Mouse (Mus musculus): Measurements from ENCODE around the gene Aspscr1.
"Not testable (repeated sequence)": the region's sequence is repeated elsewhere in the genome, so short reads cannot be mapped to it uniquely, and the experiment has no call there.

The Aspscr1 gene

GRCm38 (mm10) chr11:120713580-120714518, 41.1 kb downstream of the Aspscr1 start, which contains the start of the genes Cenpx and Lrrc45:
Gene Cenpx (minus strand): TSS chr11:120713738.
Gene Lrrc45 (plus strand): TSS chr11:120713925.
- DNase-seq (ENCODE audit: low spot score in 2 of 2) = peak; percentile 97 to 99

DNA sequence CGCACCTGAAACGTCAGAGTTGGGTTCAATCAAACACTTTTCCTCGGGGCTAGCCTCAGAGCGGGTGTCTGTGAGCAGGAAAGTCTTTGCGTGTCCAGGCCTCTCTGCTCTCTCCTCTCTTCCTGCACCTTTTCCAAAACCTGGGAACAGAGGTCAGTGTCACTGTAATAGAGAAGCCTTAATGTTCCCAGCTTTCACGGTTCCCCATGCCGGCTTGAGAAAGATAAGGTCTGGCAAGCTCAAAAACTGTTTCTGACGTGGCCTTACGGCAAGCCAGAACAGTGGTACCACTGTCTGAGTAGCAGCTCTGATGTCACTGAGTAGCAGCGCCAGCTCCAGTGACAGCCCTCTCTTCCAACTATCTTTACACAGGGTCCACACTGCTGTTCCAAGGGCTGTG, 41.8 kb downstream of the Aspscr1 start:
- no peak for DNase-seq (ENCODE audit: low spot score in 2 of 2)

GRCm38 (mm10) chr11:120715131-120715530, 42.4 kb downstream of the Aspscr1 start:
- no peak for DNase-seq (ENCODE audit: low spot score in 2 of 2)

DNA sequence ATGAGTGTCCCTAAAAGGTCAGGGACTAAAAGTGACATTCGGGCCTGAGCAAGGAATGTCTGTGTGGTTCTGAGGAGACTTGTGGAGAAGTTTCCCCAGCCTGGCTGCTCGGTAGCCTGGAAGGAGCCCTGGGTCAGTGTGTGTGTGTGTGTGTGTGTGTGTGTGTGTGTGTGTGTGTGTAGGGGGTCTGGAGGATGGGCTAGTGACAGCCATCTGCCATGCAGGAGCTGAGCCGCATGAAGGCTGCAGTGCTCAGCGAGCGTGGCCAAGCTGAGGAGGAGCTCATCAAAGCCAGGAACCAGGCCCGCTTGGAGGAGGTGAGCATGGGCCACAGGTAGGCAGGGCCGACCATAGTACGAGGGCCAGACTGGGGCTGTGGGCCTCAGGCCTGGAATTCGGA, 46.5 kb downstream of the Aspscr1 start:
- DNase-seq (ENCODE audit: low spot score in 2 of 2) = no peak

DNA sequence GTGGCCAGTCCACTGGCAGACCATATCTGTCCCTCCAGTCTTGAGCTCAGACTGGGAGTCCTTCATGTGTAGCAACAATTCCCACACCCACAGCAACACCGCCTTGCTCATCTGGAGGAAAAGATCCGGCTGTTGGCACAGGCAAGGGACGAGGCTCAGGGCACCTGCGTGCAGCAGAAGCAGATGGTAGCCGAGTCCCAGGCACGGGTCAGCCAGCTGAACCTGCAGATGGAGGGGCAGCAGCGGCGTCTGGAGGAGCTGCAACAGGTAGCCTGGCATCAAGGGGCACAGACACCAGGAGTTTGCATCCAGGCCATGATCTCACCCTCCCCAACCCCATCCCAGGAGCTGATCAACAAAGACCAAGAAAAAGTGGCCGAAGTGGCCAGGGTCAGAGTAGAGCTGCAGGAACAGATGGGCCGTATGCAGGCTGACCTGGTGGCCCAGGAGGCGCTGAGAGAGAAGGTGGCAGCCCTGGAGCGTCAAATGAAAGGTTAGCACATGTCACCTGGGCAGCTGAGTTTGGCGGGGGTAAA, 47.1 kb downstream of the Aspscr1 start:
- no peak for DNase-seq (ENCODE audit: low spot score in 2 of 2)

DNA sequence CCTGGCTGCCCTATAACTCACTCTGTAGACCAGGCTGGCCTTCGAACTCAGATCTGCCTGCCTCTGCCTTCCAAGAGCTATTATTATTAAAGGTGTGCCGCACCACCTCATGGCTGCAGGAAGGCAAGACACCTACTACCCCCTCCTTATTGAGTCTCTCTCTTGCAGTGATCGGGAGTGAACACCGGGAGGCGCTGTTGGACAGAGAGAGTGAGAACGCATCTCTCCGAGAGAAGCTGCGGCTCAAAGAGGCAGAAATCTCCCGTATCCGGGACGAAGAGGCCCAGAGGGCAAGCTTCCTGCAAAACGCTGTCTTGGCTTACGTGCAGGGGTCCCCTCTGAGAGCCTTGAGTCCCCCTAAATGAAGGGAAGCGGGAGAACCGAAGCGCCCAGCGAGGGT, 47.7 kb downstream of the Aspscr1 start:
- DNase-seq (ENCODE audit: low spot score in 2 of 2) = peak; percentile 44 to 74

DNA sequence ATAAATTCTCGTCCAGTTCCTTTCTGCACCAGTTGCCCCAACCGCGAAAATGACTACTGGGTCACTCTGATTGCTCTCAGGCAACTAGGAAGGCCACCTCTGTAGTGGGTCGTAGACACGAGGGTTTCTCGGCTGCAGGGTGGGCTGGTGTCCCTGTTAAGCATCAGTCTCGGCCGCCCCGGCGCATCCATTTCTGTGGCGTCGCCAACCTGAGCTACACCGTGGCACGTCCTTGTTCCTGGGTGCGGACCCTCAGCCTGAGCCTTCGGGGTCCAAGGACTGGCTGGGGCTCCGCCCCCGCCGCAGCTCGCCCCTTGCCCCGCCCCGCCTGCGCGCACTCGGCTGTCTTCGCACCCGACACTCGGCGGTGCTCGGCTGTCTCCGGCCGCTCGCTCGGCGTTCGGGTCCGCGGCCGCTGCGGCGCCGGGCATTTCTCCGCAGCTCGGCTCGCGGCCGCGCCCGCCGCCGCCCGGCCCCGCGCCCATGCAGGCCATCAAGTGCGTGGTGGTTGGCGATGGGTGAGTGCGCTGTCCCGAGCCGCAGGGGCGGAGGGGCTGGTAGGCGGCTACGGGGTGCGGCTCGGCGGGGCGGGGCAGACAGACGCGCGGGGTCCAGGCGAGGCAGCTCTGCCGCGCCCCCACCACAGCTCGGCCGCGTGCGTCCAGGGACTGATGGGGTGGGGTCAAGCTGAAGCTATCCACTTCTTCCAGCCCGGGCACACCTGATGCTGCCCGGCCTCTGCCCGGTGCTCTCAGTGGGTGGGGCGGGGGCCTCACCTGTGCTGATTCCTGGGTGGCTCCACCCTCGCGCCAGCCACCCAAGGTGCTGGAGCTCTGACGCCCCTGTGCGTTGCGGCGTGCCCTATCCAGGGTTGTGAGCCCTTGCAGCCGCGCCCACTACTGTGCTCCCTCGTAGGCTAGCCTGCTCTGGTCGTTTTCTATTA, 48.6 kb downstream of the Aspscr1 start, which contains the start of gene Rac3:
Rac3 (plus strand) TSS at position 347 of the 943 bp plus-strand sequence.
- peak in 1 of 2 experiments; percentile 34 for DNase-seq (ENCODE audit: low spot score in 2 of 2)

GRCm38 (mm10) chr11:120722067-120722630, 49.4 kb downstream of the Aspscr1 start:
- no peak for DNase-seq (ENCODE audit: low spot score in 2 of 2)

- DNase-seq (ENCODE audit: low spot score in 2 of 2) = no peak
Observed at GRCm38 (mm10) chr11:120722761-120723382, 50.1 kb downstream of the Aspscr1 start.

GRCm38 (mm10) chr11:120723509-120723908, 50.7 kb downstream of the Aspscr1 start:
- DNase-seq (ENCODE audit: low spot score in 2 of 2) = no peak

DNA sequence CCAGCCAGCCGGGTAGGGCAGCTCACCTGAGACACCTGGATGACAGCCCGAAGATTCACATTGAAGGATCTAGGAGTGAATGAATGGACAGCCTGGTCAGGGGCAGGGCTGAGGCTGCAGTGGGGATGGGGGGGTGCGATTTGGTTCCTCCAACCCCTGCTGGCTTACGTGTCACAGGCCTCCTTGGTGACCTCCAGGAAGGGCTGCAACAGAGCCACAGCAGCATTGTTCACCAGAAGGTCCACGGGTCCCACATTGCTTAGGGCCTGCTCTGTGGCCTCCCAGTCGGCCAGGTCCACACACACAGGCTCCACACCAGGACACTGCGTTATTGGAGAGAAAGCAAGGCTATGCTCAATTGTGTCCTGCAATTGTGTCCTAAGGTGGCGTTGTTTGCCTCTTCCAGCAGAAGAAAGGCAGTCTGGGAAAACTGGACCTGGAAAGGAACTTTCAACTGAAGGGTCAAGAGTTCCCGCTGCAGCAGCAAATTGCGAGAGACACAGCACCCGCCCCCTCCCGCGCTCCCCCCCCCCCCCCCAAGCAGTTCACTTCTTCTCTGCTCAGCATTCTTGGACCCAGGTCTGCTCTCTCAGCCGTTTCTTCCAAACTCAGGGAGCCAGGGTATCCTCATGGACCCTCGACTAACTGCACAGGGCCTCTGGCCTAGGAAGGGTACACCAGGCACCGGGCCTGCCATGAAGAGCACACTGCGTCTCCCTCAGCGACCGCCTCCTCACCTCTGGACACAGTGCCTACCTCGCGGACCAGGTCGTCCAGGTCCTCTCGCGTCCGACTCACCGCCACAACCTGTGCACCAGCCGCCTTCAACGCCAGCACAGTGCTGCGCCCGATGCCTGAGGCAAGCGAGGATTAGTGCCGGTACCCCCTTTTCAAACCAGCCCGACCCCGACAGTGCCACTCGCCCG, 53.7 kb downstream of the Aspscr1 start:
- DNase-seq (ENCODE audit: low spot score in 2 of 2) = no peak

GRCm38 (mm10) chr11:120727169-120727527, 54.4 kb downstream of the Aspscr1 start, which contains the start of gene Dcxr:
Gene Dcxr (minus strand): TSS chr11:120727281.
- peak; percentile 53 to 58 for DNase-seq (ENCODE audit: low spot score in 2 of 2)

GRCm38 (mm10) chr11:120727564-120727963, 54.8 kb downstream of the Aspscr1 start:
- no peak for DNase-seq (ENCODE audit: low spot score in 2 of 2)

DNA sequence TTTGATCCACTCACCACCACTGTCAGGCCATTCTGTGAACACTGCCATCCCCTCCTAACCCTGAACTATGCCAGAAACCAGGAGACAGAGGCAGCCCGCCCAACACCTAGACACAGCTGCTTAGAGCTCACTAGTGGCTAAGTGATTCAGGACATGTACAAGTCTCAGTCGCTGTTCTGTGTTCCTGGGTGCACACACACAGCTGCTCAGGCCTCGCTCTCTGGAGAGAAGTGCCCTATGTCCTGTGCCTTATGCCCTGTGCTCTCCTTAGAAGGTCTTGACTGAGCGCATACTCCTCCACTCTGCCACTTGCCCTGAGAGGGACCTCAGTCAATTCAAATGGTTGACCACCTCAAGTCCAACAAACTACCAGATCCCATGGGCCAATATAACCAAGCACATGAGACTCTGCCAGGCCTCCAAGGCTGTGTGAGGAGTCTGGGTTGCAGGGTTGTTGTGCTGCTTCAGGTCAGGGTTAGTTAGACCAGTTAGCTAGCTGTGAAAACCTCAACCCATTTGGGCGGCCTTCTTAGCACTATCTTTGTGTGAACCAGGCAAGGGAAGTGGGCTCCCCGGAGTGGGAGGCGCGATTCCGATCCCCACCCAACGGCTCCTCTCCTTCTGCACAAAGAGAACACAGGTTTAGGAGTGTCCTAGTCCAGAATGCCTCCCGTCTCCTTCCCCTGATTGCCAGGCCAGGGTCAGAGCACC, 55.9 kb downstream of the Aspscr1 start:
- no peak for DNase-seq (ENCODE audit: low spot score in 2 of 2)

GRCm38 (mm10) chr11:120729432-120730050, 56.8 kb downstream of the Aspscr1 start:
- DNase-seq (ENCODE audit: low spot score in 2 of 2) = not testable (repeated sequence)

GRCm38 (mm10) chr11:120730331-120730870, 57.6 kb downstream of the Aspscr1 start:
- DNase-seq (ENCODE audit: low spot score in 2 of 2) = no peak

GRCm38 (mm10) chr11:120731395-120731794, 58.6 kb downstream of the Aspscr1 start:
- no peak for DNase-seq (ENCODE audit: low spot score in 2 of 2)
